29 mouse cellular contexts compared by ENCODE assay signal in genomic region chr5:150059466-150059865, GRCm38 (mm10). TPM values are rescaled to one million over a fixed set of nuclear protein-coding genes. Genes with fewer than 3 reads are reported as not detected.
DNase-seq lines count a peak whose midpoint lies in the region; ATAC-seq and TF ChIP-seq lines count a peak whose summit lies in the region.
"Had no signal": no experiment of that assay in that cellular context is flagged by ENCODE, and none has a peak within 500 bp of the region (broad histone marks: within the 10 kb centered on the region; RNA-seq: fewer than 3 reads in every experiment).

No protein-coding gene starts in this region.

- intact Hi-C loops in gastrocnemius, postnatal 14 days (cut with DNase I; ENCODE audit: low total_unique reads): no loop called here

- H3K4me3 ChIP-seq in kidney, adult 2 months (ENCODE audit: insufficient read depth, low read depth, low read length): no peak overlapping the region
- H3K4me3 ChIP-seq in stomach, postnatal 0 days (ENCODE audit: low read depth, low read length): no peak overlapping the region
- H3K4me3 ChIP-seq: embryonic facial prominence, embryonic 12.5 days; embryonic facial prominence, embryonic 15.5 days; heart, adult 2 months; heart, embryonic 15.5 days had no signal

- TF ChIP-seq CTCF in kidney, adult 2 months (conservative IDR thresholded peaks at IDR 0.05; ENCODE audit: insufficient read depth, insufficient read length, low read depth, low read length): no peak
- no peak for TF ChIP-seq CTCF in stomach, postnatal 0 days (IDR thresholded peaks at IDR 0.05; ENCODE audit: low read depth)

- no peak overlapping the region for H3K27ac ChIP-seq in kidney, adult 2 months (ENCODE audit: insufficient read depth, low read depth, low read length)
- H3K27ac ChIP-seq in stomach, postnatal 0 days (replicated peaks): no peak overlapping the region
- H3K27ac ChIP-seq: embryonic facial prominence, embryonic 12.5 days; embryonic facial prominence, embryonic 15.5 days; heart, adult 2 months; heart, embryonic 15.5 days; hindbrain, embryonic 14.5 days; hindbrain, postnatal 0 days had no signal

- no peaks in the 10 kb centered on the region for H3K4me1 ChIP-seq in kidney, adult 2 months (ENCODE audit: control insufficient read depth, insufficient read depth, low read length)
- H3K4me1 ChIP-seq in stomach, postnatal 0 days (replicated peaks; ENCODE audit: control insufficient read depth, insufficient read depth): no peaks in the 10 kb centered on the region
- H3K4me1 ChIP-seq: embryonic facial prominence, embryonic 12.5 days; embryonic facial prominence, embryonic 15.5 days; heart, embryonic 15.5 days had no signal

- no peak overlapping the region for H3K4me2 ChIP-seq in stomach, postnatal 0 days (replicated peaks; ENCODE audit: low read depth)
- H3K4me2 ChIP-seq: embryonic facial prominence, embryonic 12.5 days; embryonic facial prominence, embryonic 15.5 days; heart, embryonic 11.5 days; heart, embryonic 15.5 days; hindbrain, embryonic 14.5 days had no signal

- no peaks in the 10 kb centered on the region for H3K9me3 ChIP-seq in stomach, postnatal 0 days (ENCODE audit: control insufficient read depth, low read length)
- H3K9me3 ChIP-seq: embryonic facial prominence, embryonic 12.5 days; heart, embryonic 15.5 days had no signal

- no peaks in the 10 kb centered on the region for H3K27me3 ChIP-seq in kidney, adult 2 months (replicated peaks; ENCODE audit: control insufficient read depth, insufficient read depth, low read length)
- H3K27me3 ChIP-seq in stomach, postnatal 0 days (ENCODE audit: control insufficient read depth, insufficient read depth, low read length): no peaks in the 10 kb centered on the region
- H3K27me3 ChIP-seq: embryonic facial prominence, embryonic 12.5 days; embryonic facial prominence, embryonic 15.5 days; heart, embryonic 15.5 days had no signal

- 71% methylated on average over 9 of the region's 9 CpGs for WGBS in kidney, adult 2 months
- WGBS in stomach, postnatal 0 days: 85% methylated on average over 9 of the region's 9 CpGs

- no peaks in the 10 kb centered on the region for H3K36me3 ChIP-seq in kidney, adult 2 months (ENCODE audit: control insufficient read depth, insufficient read depth, low read length)
- H3K36me3 ChIP-seq in stomach, postnatal 0 days (ENCODE audit: control insufficient read depth, insufficient read depth, low read length): no peaks in the 10 kb centered on the region
- H3K36me3 ChIP-seq: embryonic facial prominence, embryonic 12.5 days; embryonic facial prominence, embryonic 15.5 days; heart, embryonic 15.5 days had no signal

- TF ChIP-seq POLR2A in kidney, adult 2 months (IDR thresholded peaks at IDR 0.05; ENCODE audit: low read depth, low read length): no peak

- TF ChIP-seq EP300 in stomach, postnatal 0 days (optimal IDR thresholded peaks at IDR 0.05): no peak

- ATAC-seq in stomach, postnatal 0 days (ENCODE audit: low FRiP score, low TSS enrichment): no peak
- ATAC-seq: CD4-positive, CD25-positive, alpha-beta regulatory T cell, adult 4 months; forebrain, embryonic 14.5 days; forebrain, postnatal 0 days; hindbrain, postnatal 0 days; inflammation-experienced regulatory T-cells, adult 6 months; intestine, embryonic 16.5 days had no signal

- peak; percentile 16 for DNase-seq in gastrocnemius, postnatal 14 days
- DNase-seq in gastrocnemius, postnatal 10 days: no peak
- peak; percentile 12 for DNase-seq in kidney, adult 2 months
- DNase-seq in kidney, adult 11 months: no peak
- DNase-seq in skeletal muscle tissue, adult 2 months (ENCODE audit: low read depth, low spot score): peak; percentile 68
- DNase-seq in stomach, postnatal 0 days (ENCODE audit: low spot score): no peak
- DNase-seq: adrenal gland, adult 2 months; adrenal gland, postnatal 14 days; cerebellum, adult 11 months; cerebellum, adult 2 months; cerebellum, adult 9-11 months; cerebellum, postnatal 25 days; forebrain, postnatal 0 days; heart, adult 2 months; heart, postnatal 10 days; heart, postnatal 4 days had no signal

- H3K9ac ChIP-seq in stomach, postnatal 0 days (ENCODE audit: low read length): no peak overlapping the region
- H3K9ac ChIP-seq: embryonic facial prominence, embryonic 12.5 days; embryonic facial prominence, embryonic 15.5 days; forebrain, postnatal 0 days; heart, embryonic 15.5 days; hindbrain, embryonic 14.5 days had no signal

RNA-seq across cellular contexts. Expression of gene Rxfp2, which starts 41.0 kb away (rescaled TPM):
- total RNA-seq in gastrocnemius, postnatal 14 days (2021): not detected
- total RNA-seq in gastrocnemius, postnatal 10 days (2021): not detected
- 0.08 and 0.30 TPM in 2 replicates for polyA plus RNA-seq in kidney, adult 2 months (2012; rRNA removed)
- 0.06 and 0.15 TPM in 2 replicates for polyA plus RNA-seq in stomach, postnatal 0 days (2015; fragmentation: Nextera tagmentation; extraction: Ambion mirVana)
- total RNA-seq: adrenal gland, adult 2 months; common myeloid progenitor, adult 5-6 weeks; heart, adult 2 months; heart, postnatal 10 days; heart, postnatal 4 days; MEL had no signal
- polyA plus RNA-seq: C2C12; CD4-positive, CD25-positive, alpha-beta regulatory T cell, adult 4 months; inflammation-experienced regulatory T-cells, adult 6 months had no signal

RNA-seq across cellular contexts. Expression of gene Fry, which starts 59.0 kb away (rescaled TPM):
- total RNA-seq in gastrocnemius, postnatal 14 days (2021): 10 to 100 TPM; 74.1 to 86.7 TPM
- total RNA-seq in gastrocnemius, postnatal 10 days (2021): 10 to 100 TPM; 77.1 to 89.4 TPM
- polyA plus RNA-seq in kidney, adult 2 months (2012; rRNA removed): 12.6 and 12.9 TPM in 2 replicates
- 6.4 and 6.5 TPM in 2 replicates for polyA plus RNA-seq in stomach, postnatal 0 days (2015; fragmentation: Nextera tagmentation; extraction: Ambion mirVana)

Comparison
In these comparisons a context has a peak if more than half of its experiments do, and no peak if none do; other contexts are left out.
1. DNase-seq: peak in gastrocnemius, postnatal 14 days (single experiment), kidney, adult 2 months (single experiment) and skeletal muscle tissue, adult 2 months (single experiment); none in gastrocnemius, postnatal 10 days (single experiment), kidney, adult 11 months (single experiment) and stomach, postnatal 0 days (single experiment).